Mouse (Mus musculus): ENCODE measurements around the gene Car9.

DNA sequence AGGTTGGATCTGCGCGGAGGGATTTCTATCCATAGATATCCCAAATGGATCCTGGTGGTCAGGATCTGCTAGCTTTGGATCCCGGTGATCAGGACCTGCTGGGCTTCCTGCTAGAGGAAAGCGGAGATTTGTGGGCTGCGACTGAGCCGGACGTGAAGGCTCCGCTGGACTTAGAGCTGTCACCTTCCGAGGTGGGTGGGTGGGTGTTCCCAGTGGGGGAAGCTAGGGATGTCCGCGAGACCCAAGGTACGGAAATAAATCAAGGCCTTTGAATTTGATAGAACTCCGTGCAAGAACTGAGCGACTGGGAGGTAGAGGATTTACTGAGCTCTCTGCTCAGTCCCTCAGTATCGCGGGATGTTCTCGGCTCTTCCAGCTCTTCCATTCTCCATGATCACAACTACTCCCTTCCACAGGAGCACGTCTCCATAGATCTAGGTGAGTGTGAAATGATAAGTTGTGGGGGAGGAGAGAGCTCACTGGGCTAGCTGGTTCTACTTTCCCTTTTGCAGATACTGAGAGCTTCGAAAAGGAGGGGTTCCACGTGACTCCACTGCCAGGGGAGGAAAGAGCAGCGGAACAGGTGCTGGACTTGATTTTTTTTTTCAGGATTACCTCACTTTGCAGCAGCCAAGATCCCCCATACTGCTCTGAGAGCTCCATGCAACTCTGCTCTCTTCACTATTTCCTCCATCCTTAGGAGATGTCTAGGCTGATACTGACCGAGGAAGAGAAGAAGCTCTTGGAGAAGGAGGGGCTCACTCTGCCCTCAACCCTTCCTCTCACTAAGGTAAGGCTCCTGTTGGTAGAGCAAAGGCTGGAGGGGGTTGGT, 56.2 kb downstream of the Car9 start:
- TF ChIP-seq CTCF (IDR thresholded peaks at IDR 0.05; ENCODE audit: low read depth) (no peak), EP300 (IDR thresholded peaks at IDR 0.05; ENCODE audit: low read depth) (no peak)

Measured in liver, embryonic 14.5 days (tissue).